Mouse (Mus musculus): ENCODE measurements around the gene Gm4778. TPM values are rescaled to one million over a fixed set of nuclear protein-coding genes. Genes with fewer than 3 reads are reported as not detected.

Gene Gm4778
- not detected in 2 replicates for polyA plus RNA-seq (2012; rRNA removed; ENCODE audit: low replicate concordance)

DNA sequence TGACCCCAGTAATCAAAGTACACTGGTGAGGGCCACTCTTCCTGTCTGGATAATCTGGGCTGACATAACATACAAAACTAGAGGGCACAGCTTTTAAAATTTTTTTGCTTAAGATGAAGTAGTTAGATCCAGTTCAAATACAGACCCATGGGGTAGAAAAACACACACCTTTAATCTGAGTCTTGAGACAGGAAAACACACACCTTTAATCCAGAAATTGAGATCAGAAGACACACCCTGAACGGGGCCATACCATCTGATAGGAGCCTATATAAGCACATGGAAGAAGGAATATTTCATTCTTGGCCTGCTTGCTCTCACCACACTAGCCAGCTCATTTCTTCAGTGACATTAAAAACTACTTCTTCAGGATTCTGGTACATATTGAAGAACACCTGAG is at the start of gene Gm4778:
TSS of gene Gm4778 (plus strand) at position 301 of the 400 bp plus-strand sequence.

DNA sequence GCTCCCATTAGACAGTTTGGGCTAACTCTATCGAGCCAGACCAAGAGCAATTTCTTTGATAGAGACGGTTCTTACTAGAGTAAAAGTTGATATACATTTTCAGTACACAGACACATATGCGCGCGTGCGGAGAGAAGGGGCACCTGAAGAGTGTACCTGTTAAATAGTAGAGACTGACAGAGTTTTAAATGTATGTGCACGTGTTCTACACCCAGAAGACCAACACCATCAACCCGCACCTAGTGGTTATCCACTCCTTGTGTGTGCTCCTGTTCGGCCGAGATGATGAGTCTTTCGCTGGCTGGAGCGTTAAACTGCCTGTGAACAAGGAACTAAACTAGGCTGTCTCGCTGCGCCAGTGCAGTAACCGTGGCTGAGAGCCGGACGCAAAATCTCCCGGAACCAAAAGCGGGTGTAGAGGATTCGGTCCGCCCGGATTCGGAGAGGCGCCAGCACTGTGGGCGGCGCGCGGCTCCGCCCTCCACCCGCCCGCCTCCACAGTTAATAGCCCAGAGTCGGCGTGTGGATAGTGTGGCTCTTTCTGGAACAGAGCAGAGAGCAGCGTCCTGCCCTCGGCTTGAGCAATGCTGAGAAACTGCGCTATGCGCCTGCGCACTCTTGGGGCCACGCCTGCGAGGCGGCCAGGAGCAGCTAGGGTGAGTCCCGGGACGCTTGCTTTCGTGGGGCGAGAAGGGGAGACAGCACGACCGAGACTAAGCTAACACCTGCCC is 46.0 kb downstream of the Gm4778 start, which contains the start of gene Them4:
TSS of gene Them4 (plus strand) at position 457 of the 731 bp plus-strand sequence.

Other genes with a start within 250 kb of the Gm4778 start
- gene Gm9125, start 209.2 kb upstream of the Gm4778 start, polyA plus RNA-seq (2012; rRNA removed; ENCODE audit: low replicate concordance): not detected in 2 replicates
- not detected in 2 replicates for gene Gm10697, start 191.4 kb upstream of the Gm4778 start, polyA plus RNA-seq (2012; rRNA removed; ENCODE audit: low replicate concordance)
- not detected in 2 replicates for gene Gm10696, start 85.8 kb upstream of the Gm4778 start, polyA plus RNA-seq (2012; rRNA removed; ENCODE audit: low replicate concordance)
- not detected in 2 replicates for gene Gm5286, start 67.3 kb upstream of the Gm4778 start, polyA plus RNA-seq (2012; rRNA removed; ENCODE audit: low replicate concordance)
- gene Them4, start 46.1 kb downstream of the Gm4778 start, polyA plus RNA-seq (2012; rRNA removed; ENCODE audit: low replicate concordance): 1.1 and 1.3 TPM in 2 replicates
- gene Them5, start 78.1 kb downstream of the Gm4778 start, polyA plus RNA-seq (2012; rRNA removed; ENCODE audit: low replicate concordance): 0.07 TPM in 1 of 2 replicates, not detected in the other
- 1.7 and 7.8 TPM in 2 replicates for gene C2cd4d, start 98.4 kb downstream of the Gm4778 start, polyA plus RNA-seq (2012; rRNA removed; ENCODE audit: low replicate concordance)
- gene Rorc, start 108.8 kb downstream of the Gm4778 start, polyA plus RNA-seq (2012; rRNA removed; ENCODE audit: low replicate concordance): 11.2 and 22.2 TPM in 2 replicates
- 0.21 and 0.33 TPM in 2 replicates for gene Lingo4, start 134.5 kb downstream of the Gm4778 start, polyA plus RNA-seq (2012; rRNA removed; ENCODE audit: low replicate concordance)
- gene Tdrkh, start 149.2 kb downstream of the Gm4778 start, polyA plus RNA-seq (2012; rRNA removed; ENCODE audit: low replicate concordance): not detected in 2 replicates
- gene Mrpl9, start 179.3 kb downstream of the Gm4778 start, polyA plus RNA-seq (2012; rRNA removed; ENCODE audit: low replicate concordance): 13.6 and 17.9 TPM in 2 replicates
- not detected in 2 replicates for gene Oaz3, start 179.9 kb downstream of the Gm4778 start, polyA plus RNA-seq (2012; rRNA removed; ENCODE audit: low replicate concordance)
- 13.9 and 23.0 TPM in 2 replicates for gene Celf3, start 214.3 kb downstream of the Gm4778 start, polyA plus RNA-seq (2012; rRNA removed; ENCODE audit: low replicate concordance)
- gene Riiad1, start 216.3 kb downstream of the Gm4778 start, polyA plus RNA-seq (2012; rRNA removed; ENCODE audit: low replicate concordance): not detected in 2 replicates